Mouse (Mus musculus): ENCODE results near the gene Inpp5a. TPM values are rescaled to one million over a fixed set of nuclear protein-coding genes. Genes with fewer than 3 reads are reported as not detected.

Inpp5a gene
- total RNA-seq, 2 experiments from 2014 or later, result 77.2 to 95.0 TPM

DNA sequence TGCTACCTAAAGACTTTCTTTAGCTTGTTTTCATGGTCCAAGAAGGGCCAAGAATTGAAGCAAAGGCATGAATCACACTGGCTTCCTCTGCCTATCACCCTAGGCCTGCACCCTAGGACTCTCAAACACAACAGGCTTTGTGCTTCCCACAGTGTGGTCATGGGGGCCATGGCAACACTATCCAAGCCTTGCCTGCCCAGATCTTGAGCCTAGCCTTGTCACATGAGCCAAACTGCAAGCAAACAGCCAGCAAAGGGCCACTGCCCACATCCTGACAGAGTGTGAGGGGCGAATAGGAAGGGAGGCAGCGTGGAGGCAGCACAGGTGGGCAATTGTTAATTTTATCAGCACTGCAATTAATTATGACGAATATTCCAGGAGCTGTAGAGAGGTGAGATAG lies 183.8 kb downstream of the Inpp5a start:
- H3K4me3 ChIP-seq, result no peak overlapping the region
- DNase-seq, result no peak
- intact Hi-C loops (cut with DNase I), result no loop called here
- no peak for TF ChIP-seq CTCF (IDR thresholded peaks at IDR 0.05)
- H3K27ac ChIP-seq, result no peak overlapping the region

DNA sequence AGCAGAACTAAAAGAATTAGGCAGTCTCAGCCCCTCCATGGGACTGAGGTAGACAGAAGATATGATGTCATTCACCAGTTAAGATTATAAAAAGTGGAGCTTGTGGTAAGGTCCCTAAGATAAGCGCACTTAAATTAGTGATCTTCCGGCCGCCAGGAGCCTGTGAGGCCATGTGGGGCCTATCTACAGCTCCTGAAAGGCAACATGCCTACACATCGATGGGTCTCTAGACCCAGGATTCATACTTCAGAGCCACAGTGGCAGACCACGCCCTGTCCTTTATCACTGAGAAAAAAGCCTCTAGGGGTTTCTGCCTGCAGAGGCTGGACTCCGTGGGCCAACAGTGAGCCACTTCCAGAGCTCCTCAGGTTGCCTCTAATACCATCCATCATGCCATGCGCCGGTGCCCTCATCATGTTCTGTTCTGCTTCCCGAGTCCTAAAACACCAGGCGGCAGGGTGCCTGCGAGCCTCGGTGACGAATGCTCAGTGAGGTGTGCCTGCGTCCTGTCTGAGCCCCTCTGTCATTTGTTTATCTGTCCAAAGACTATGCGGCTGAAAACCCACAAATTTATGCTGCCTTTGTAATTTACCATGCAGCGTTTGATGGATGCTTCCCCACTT lies 187.3 kb downstream of the Inpp5a start:
- no peak for TF ChIP-seq CTCF (IDR thresholded peaks at IDR 0.05)
- DNase-seq, result no peak
- intact Hi-C loops (cut with DNase I), result no loop called here
- H3K27ac ChIP-seq, result no peak overlapping the region
- H3K4me3 ChIP-seq, result no peak overlapping the region

GRCm38 (mm10) chr7:139579261-139579905 lies 190.5 kb downstream of the Inpp5a start:
- intact Hi-C loops (cut with DNase I), result no loop called here
- DNase-seq, result no peak
- no peak overlapping the region for H3K27ac ChIP-seq
- TF ChIP-seq CTCF (IDR thresholded peaks at IDR 0.05), result no peak
- no peak overlapping the region for H3K4me3 ChIP-seq

DNA sequence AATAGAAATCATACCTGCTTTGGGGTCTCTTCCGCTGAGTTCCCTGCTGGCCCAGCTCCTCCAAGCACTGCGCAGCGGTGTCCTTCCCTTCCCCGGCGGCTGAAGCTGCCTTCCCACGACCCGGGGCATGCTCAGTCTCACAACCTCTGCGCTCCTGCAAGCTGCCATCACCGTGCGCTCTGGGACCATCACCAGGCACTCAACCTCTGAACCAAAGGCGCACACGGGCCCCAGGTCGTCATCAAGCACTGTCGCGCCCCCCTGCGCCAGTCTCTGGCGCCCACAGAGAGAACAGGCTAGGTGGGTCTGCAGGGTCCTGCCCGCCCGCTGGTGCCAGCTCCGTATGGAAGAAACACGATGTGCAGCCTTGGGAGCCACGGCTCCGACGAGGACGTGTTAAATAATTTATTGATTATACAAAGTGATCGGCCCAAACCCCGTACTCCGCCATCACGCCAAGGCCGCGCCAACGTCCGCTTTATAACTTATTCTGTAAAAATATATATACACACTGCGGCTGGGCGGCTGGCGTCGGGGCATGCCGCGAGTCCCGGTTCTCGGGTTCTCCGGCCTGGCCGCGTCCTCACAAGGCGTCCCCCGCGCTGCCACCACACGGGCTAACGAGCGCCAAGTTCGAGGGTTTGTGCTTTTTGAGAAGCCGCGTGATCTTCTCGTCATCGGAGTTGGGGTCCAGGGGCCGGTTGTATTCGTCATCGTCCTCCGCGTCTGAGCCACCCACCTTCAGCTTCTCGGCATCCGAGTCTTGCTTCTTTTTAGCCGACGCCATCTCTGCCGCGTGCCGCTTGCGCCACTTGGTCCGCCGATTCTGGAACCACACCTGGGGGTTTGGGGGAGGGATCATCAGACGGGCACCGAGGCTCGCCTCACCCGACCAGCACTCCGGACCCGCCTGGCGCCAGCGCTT lies 192.2 kb downstream of the Inpp5a start:
- H3K4me3 ChIP-seq, result peak overlapping the region; percentile 67
- no peak overlapping the region for H3K27ac ChIP-seq
- no peak for TF ChIP-seq CTCF (IDR thresholded peaks at IDR 0.05)
- DNase-seq, result no peak
- intact Hi-C loops (cut with DNase I), result loop anchor here (10.0 kb wide), 1 partner anchor 276 kb away; no protein-coding TSS in a partner anchor

GRCm38 (mm10) chr7:139581801-139582571 lies 193.1 kb downstream of the Inpp5a start:
- DNase-seq, result peak; percentile 41
- TF ChIP-seq CTCF (IDR thresholded peaks at IDR 0.05), result no peak
- H3K4me3 ChIP-seq, result peak overlapping the region; percentile 67
- intact Hi-C loops (cut with DNase I), result loop anchor here (10.0 kb wide), 1 partner anchor 277 kb away; no protein-coding TSS in a partner anchor
- no peak overlapping the region for H3K27ac ChIP-seq

DNA sequence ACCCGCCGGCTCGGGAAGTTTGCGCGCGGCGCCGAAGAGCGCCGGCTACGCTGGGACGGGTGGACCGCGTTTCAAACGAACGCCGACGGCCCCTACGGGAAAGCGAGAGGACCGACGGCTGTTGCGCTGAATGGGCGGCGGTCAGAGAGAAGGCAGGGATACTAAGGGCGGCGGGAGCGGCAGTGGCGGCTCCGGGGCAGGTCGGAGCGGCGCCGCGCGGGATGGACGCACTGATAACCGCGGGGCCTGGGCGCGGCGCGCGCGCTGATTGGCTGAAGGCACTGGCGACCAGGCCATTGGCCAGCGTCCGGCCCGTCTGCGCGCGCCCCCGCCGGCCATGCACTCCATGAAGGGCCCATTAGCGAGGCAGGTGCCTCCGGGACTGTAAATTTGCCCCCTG lies 193.7 kb downstream of the Inpp5a start, which contains the start of gene Nkx6-2:
Nkx6-2 (minus strand) TSS at position 203 of the 400 bp plus-strand sequence.
- Histone ChIP-seq H3K27ac (no peak within 1 kb of the TSS), H3K4me3 (peak within 1 kb of the TSS; percentile 67)
- TF ChIP-seq CTCF (IDR thresholded peaks at IDR 0.05), result no peak
- DNase-seq, result peak; percentile 73
- intact Hi-C loops (cut with DNase I), result loop anchor here (10.0 kb wide), 1 partner anchor 278 kb away; no protein-coding TSS in a partner anchor

DNA sequence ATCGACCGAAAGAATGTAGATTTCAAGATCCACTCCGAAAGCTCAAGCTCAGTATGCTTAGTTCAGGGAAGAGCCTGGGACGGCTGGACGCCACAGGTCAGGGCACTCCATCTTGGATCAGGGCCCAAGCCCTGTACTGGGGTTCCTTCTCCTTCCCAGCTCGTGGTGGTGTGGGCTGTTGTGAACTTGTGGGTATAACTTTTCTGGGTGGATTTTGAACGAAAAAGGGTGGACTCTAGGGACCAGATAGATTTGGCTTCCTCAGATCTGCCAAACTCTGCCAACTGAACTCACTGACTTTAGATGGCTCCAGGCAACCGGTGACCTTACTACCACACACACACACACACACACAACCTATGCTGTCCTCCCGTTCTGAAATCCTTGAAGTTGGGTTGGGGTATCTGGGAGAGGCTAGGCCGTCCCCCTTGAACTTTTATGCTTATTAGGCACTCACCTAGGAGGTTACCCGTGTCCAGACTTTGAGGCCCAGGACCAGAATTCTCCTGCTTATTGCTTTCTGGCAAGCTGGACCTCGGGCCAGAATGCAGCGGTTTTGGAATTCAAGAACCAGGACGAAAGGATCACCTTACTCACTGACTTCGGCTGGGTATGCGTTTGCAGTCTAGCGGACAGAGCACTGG lies 194.3 kb downstream of the Inpp5a start:
- DNase-seq, result no peak
- no peak overlapping the region for H3K27ac ChIP-seq
- intact Hi-C loops (cut with DNase I), result loop anchor here (10.0 kb wide), 1 partner anchor 278 kb away; no protein-coding TSS in a partner anchor
- no peak for TF ChIP-seq CTCF (IDR thresholded peaks at IDR 0.05)
- peak overlapping the region; percentile 67 for H3K4me3 ChIP-seq

DNA sequence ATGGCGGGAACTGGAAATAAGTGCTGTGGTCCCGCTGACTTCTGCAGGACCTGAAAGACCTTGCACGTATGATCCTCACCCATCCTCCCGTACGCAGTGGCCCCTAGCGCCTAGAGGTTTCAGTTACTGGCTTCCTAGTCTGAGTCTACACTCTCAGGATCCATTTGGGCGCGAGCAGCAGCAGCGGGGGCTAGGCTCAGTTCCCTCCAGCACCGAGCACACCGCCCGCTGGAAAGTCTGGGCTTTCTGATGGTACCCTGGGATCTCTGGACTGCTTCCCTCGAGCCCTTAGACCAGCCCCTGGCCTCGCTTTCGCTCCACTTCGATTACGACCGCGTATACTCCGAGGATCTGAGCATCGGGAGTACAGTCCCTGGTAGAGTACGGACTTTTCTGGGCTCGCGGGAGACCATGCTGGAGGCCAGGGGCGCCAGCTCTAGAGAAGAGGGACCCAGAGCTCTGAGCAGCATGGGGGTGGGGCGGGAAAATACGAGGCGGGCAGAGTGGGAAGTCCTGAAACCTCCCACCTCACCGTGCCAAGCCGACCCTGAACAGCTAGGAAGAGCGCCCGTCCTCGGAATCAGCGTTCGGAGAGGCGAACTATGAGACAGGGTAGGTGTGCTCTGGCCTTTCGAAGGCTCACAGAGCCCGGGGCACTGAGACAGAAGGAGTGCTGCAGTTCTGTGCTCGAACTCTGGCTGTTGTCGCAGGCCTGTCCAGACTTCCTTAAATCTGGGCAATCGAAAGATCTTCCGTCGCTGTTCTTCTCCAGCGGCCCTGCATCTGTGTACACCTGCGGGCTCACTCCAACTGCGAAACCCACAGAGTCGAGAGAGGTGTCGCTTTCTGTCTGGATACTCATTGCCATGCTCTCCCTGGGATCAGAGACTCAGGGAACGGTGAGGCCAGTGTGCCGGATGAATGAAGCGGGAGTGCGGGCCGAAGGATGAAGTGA lies 195.6 kb downstream of the Inpp5a start:
- TF ChIP-seq CTCF (IDR thresholded peaks at IDR 0.05), result no peak
- Histone ChIP-seq H3K27ac (no peak overlapping the region), H3K4me3 (peak overlapping the region; percentile 57)
- peak; percentile 28 for DNase-seq
- intact Hi-C loops (cut with DNase I), result loop anchor here (2.0 to 10.0 kb wide), 2 partner anchors 100 to 280 kb away; no protein-coding TSS in a partner anchor

DNA sequence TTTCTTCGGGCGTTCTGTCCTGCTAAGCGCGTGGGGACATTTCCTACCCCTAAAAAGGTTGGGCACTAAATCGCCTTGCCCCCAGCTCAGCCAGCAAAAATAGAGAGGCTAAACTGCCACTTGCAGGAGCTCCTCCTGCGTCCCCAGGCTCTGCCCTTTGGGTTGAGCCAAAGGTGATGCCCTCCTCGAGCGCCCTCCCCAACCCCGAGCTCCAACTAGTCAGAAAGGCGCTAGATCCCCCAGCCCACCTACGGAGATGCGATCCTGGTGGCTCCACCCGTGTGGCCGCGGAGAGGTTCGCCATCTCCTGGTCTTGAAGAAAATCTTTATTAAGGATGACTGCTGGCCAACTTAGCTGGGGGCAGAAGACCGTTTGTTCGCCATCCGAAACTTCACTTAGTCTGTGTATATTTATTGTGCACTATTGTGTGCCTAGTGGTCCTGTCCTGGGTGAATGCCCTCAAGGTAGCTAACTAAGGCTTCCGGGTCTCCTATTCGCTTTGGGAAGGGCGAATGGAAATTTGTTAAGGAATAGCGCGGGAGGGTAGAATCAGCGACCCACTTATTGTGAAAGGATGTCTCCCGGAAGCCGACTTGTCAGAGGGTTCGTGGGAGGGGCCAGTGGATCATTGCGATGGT lies 196.4 kb downstream of the Inpp5a start:
- Histone ChIP-seq H3K4me3 (peak overlapping the region; percentile 57), H3K27ac (no peak overlapping the region)
- peak; percentile 9; the same call in 1 of the 2 replicates for TF ChIP-seq CTCF (IDR thresholded peaks at IDR 0.05)
- intact Hi-C loops (cut with DNase I), result loop anchor here (2.0 to 10.0 kb wide), 2 partner anchors 101 to 281 kb away; no protein-coding TSS in a partner anchor
- no peak for DNase-seq

DNA sequence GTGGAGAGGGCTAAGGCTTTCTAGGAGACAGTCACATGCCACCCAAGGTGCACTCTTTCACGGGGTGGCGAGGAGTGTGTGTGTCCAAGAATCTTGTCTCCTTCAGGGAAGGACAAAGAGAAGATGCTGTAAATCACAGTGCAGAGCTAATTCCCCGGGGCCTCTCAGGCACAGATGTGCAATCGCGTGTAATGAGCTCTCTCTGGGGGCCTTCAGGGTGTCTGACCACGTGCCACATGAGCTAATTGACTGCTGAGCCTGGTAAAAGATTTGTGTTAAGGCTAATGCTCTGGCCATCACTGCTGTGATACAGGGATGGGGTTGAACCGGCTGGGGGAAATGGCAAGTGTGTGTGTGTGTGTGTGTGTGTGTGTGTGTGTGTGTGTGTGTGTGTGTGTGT lies 199.0 kb downstream of the Inpp5a start:
- intact Hi-C loops (cut with DNase I), result loop anchor here (10.0 kb wide), 1 partner anchor 283 kb away; no protein-coding TSS in a partner anchor
- no peak for TF ChIP-seq CTCF (IDR thresholded peaks at IDR 0.05)
- no peak for DNase-seq
- H3K27ac ChIP-seq, result no peak overlapping the region
- H3K4me3 ChIP-seq, result no peak overlapping the region
